Mouse (Mus musculus): Measurements from ENCODE around the gene Bcor.

GRCm38 (mm10) chrX:11987602-11988001, 172.6 kb downstream of the Bcor start:
- TF ChIP-seq CEBPB (IDR thresholded peaks at IDR 0.05; ENCODE audit: insufficient read depth, poor library complexity, severe bottlenecking) (no peak), POLR2A (IDR thresholded peaks at IDR 0.05; ENCODE audit: insufficient read length, low read depth) (no peak), E2F4 (IDR thresholded peaks at IDR 0.05; ENCODE audit: insufficient read depth) (no peak), REST (IDR thresholded peaks at IDR 0.05; ENCODE audit: insufficient read depth, insufficient read length) (no peak), TCF12 (IDR thresholded peaks at IDR 0.05; ENCODE audit: insufficient read depth, poor library complexity, severe bottlenecking) (no peak), MYOG (IDR thresholded peaks at IDR 0.05; ENCODE audit: control insufficient read depth in 1 of 3, insufficient read depth in 1 of 3, insufficient read length in 2 of 3, low read depth in 2 of 3) (no peak), POLR2AphosphoS2 (IDR thresholded peaks at IDR 0.05; ENCODE audit: insufficient read length, low read depth) (no peak), USF1 (IDR thresholded peaks at IDR 0.05; ENCODE audit: low read depth) (no peak)

Data from myocyte (in vitro differentiated cells).